Mouse (Mus musculus): Measurements from ENCODE around the gene Nubp1.

GRCm38 (mm10) chr16:10398755-10399154 lies 13.0 kb upstream of the Nubp1 start:
- TF ChIP-seq MAX (IDR thresholded peaks at IDR 0.05; ENCODE audit: low read length) (no peak), MYC (IDR thresholded peaks at IDR 0.05; ENCODE audit: low read depth, low read length) (no peak), SIN3A (IDR thresholded peaks at IDR 0.05; ENCODE audit: low read length) (no peak), MAFK (IDR thresholded peaks at IDR 0.05; ENCODE audit: borderline replicate concordance, low read depth, low read length) (no peak), CTCF (IDR thresholded peaks at IDR 0.05 in 2 of 3, conservative IDR thresholded peaks at IDR 0.05 in 1 of 3; ENCODE audit: control insufficient read depth in 1 of 3, insufficient read depth in 1 of 3, low read depth in 2 of 3, low read length in 3 of 3, poor library complexity in 1 of 3, severe bottlenecking in 1 of 3) (no peak), GATA1 (IDR thresholded peaks at IDR 0.05; ENCODE audit: low read depth, low read length) (no peak), ZMIZ1 (IDR thresholded peaks at IDR 0.05; ENCODE audit: low read depth, low read length) (no peak)

Measured in MEL (cell line).